Mouse (Mus musculus) layer of hippocampus, adult 9-10 months (tissue): ENCODE measurements around the gene Gtsf1l.
A peak's percentile ranks its signal among the peaks of the same experiment; 100 is the strongest.

Experiments
- DNase-seq: peaks from one replicate; pipeline ENCODE4 v3.0.0; 2022; ENCODE audit warnings: low spot score

Gtsf1l gene

GRCm38 (mm10) chr2:163087728-163088127 lies at the start of gene Gtsf1l:
Gtsf1l (minus strand) TSS chr2:163087855.
- DNase-seq, result no peak

- DNase-seq, result no peak
Measured at GRCm38 (mm10) chr2:163136996-163137395, 49.3 kb upstream of the Gtsf1l start.

- no peak for DNase-seq
Measured at GRCm38 (mm10) chr2:163135931-163136330, 48.3 kb upstream of the Gtsf1l start.

GRCm38 (mm10) chr2:163132314-163132713 lies 44.7 kb upstream of the Gtsf1l start:
- DNase-seq, result no peak

GRCm38 (mm10) chr2:163130837-163131236 lies 43.2 kb upstream of the Gtsf1l start:
- DNase-seq, result no peak

GRCm38 (mm10) chr2:163123496-163123895 lies 35.8 kb upstream of the Gtsf1l start:
- DNase-seq, result no peak

- DNase-seq, result no peak
Measured at GRCm38 (mm10) chr2:163122319-163122718, 34.7 kb upstream of the Gtsf1l start.

GRCm38 (mm10) chr2:163121353-163121660 lies 33.7 kb upstream of the Gtsf1l start:
- no peak for DNase-seq

GRCm38 (mm10) chr2:163120626-163121352 lies 33.1 kb upstream of the Gtsf1l start:
- no peak for DNase-seq

- no peak for DNase-seq
Measured at GRCm38 (mm10) chr2:163111413-163112201, 24.0 kb upstream of the Gtsf1l start.

GRCm38 (mm10) chr2:163110706-163111105 lies 23.1 kb upstream of the Gtsf1l start:
- no peak for DNase-seq

- no peak for DNase-seq
Measured at GRCm38 (mm10) chr2:163108385-163108784, 20.7 kb upstream of the Gtsf1l start.

GRCm38 (mm10) chr2:163104086-163104770 lies 16.6 kb upstream of the Gtsf1l start:
- no peak for DNase-seq

GRCm38 (mm10) chr2:163102900-163103653 lies 15.4 kb upstream of the Gtsf1l start:
- DNase-seq, result no peak

- DNase-seq, result no peak
Measured at GRCm38 (mm10) chr2:163102216-163102615, 14.6 kb upstream of the Gtsf1l start.

- DNase-seq, result peak; percentile 37
Measured at GRCm38 (mm10) chr2:163101646-163102203, 14.1 kb upstream of the Gtsf1l start.

- DNase-seq, result no peak
Measured at GRCm38 (mm10) chr2:163100551-163100950, 12.9 kb upstream of the Gtsf1l start.

GRCm38 (mm10) chr2:163099919-163100318 lies 12.3 kb upstream of the Gtsf1l start:
- no peak for DNase-seq

- DNase-seq, result no peak
Measured at GRCm38 (mm10) chr2:163095784-163096183, 8.1 kb upstream of the Gtsf1l start.

- no peak for DNase-seq
Measured at GRCm38 (mm10) chr2:163094909-163095308, 7.3 kb upstream of the Gtsf1l start.

GRCm38 (mm10) chr2:163089475-163090123 lies 1.9 kb upstream of the Gtsf1l start:
- DNase-seq, result no peak
